Mouse (Mus musculus): ENCODE data around the gene Ick. TPM values are rescaled to one million over a fixed set of nuclear protein-coding genes. Genes with fewer than 3 reads are reported as not detected.

Gene Ick
- 15.9 and 22.7 TPM in 2 replicates for polyA plus RNA-seq (2012; rRNA removed; ENCODE audit: low replicate concordance)

DNA sequence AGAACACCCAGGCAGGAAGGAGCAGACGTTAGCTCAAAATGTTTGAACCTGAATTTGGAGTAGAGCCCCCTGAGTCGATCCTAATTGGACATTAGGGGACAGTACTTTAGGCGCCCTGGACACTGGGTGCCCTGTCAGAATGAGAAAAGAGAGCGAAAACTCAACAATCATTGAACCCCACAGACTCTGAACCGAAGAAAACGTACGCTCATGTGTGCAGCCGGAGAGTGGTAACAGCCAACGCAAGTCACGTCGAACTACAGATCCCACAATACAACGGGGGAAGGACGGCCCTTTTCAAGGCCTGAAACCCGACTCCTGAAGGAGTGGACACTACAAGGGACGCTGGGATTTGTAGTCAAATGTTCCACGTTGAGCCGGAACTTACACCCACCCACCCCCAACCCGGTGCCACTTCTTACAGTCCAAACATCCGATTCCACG, at the start of gene Ick, which contains the start of gene Fbxo9:
TSS of gene Ick (plus strand) at position 397 of the 444 bp plus-strand sequence.
TSS of gene Fbxo9 (minus strand) at position 270 of the 444 bp plus-strand sequence.

DNA sequence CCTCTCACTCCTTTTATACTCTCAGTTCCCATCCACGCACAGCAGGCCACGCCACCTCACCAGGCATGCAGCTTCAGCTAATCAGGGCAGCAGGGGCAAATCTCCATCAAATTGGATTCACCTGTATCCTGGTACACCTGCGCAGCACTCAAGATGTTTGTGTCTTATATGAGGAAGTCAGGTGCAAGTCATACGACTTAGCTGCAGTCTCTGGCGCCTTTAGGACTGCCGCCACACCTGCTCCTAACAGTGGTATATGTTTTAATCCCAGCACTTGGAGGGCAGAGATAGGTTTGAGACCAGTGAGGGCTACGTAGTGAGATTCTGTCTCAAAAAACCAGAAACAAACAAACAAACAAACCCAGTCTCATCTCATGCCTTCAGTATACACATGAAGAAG, 73.5 kb downstream of the Ick start, which contains the start of gene Gsta4:
TSS of gene Gsta4 (plus strand) at position 301 of the 400 bp plus-strand sequence.

Other genes starting within 250 kb of the Ick start
- gene Elovl5, start 191.8 kb upstream of the Ick start, polyA plus RNA-seq (2012; rRNA removed; ENCODE audit: low replicate concordance): 4.9 and 7.7 TPM in 2 replicates
- gene Gcm1, start 57.3 kb upstream of the Ick start, polyA plus RNA-seq (2012; rRNA removed; ENCODE audit: low replicate concordance): not detected in 2 replicates
- 65.6 and 125 TPM in 2 replicates for gene Fbxo9, start 127 bp upstream of the Ick start, polyA plus RNA-seq (2012; rRNA removed; ENCODE audit: low replicate concordance)
- 18.4 and 114 TPM in 2 replicates for gene Gsta4, start 73.6 kb downstream of the Ick start, polyA plus RNA-seq (2012; rRNA removed; ENCODE audit: low replicate concordance)
- 52.7 and 378 TPM in 2 replicates for gene Gsta1, start 121.5 kb downstream of the Ick start, polyA plus RNA-seq (2012; rRNA removed; ENCODE audit: low replicate concordance)
- gene Gm3776, start 147.9 kb downstream of the Ick start, polyA plus RNA-seq (2012; rRNA removed; ENCODE audit: low replicate concordance): 5.0 and 68.5 TPM in 2 replicates
- gene Gm10639, start 180.7 kb downstream of the Ick start, polyA plus RNA-seq (2012; rRNA removed; ENCODE audit: low replicate concordance): 1.2 TPM in 1 of 2 replicates, not detected in the other
- not detected in 2 replicates for gene Omt2a, start 205.6 kb downstream of the Ick start, polyA plus RNA-seq (2012; rRNA removed; ENCODE audit: low replicate concordance)
- not detected in 2 replicates for gene Omt2b, start 218.4 kb downstream of the Ick start, polyA plus RNA-seq (2012; rRNA removed; ENCODE audit: low replicate concordance)
- 0.57 and 0.98 TPM in 2 replicates for gene Gsta2, start 246.6 kb downstream of the Ick start, polyA plus RNA-seq (2012; rRNA removed; ENCODE audit: low replicate concordance)